Mouse (Mus musculus): ENCODE measurements at regions not wholly inside any gene's neighbourhood (a gene's known extent, or its start where the extent isn't known, plus 50 kb on each side); places are given as distances from the start of the nearest gene placed in this dataset.
A peak's percentile ranks its signal among the peaks of the same experiment; 100 is the strongest.

- Histone ChIP-seq H3K36me3 (ENCODE audit: control insufficient read depth, insufficient read depth, low read length) (no peaks in the 10 kb centered on the region), H3K27me3 (replicated peaks; ENCODE audit: control insufficient read depth, insufficient read depth, low read length) (peaks cover 3% of the 10 kb centered on the region; the same call in 1 of the 2 replicates), H3K9ac (ENCODE audit: low read depth, low read length) (no peak overlapping the region), H3K4me1 (ENCODE audit: control insufficient read depth, insufficient read depth, low read length) (no peaks in the 10 kb centered on the region; the same call in 1 of the 2 replicates), H3K4me2 (ENCODE audit: low read depth, low read length) (no peak overlapping the region), H3K9me3 (ENCODE audit: control insufficient read depth, low read length) (peaks cover 4% of the 10 kb centered on the region; the same call in 1 of the 2 replicates), H3K4me3 (ENCODE audit: low read depth, low read length) (no peak overlapping the region), H3K27ac (replicated peaks; ENCODE audit: low read depth, low read length) (no peak overlapping the region)
- ATAC-seq (ENCODE audit: low read depth) = no peak
- DNase-seq (ENCODE audit: low spot score) = peak; percentile 61
- 37% methylated on average over 3 of the region's 3 CpGs for WGBS
Measured at GRCm38 (mm10) chr14:58907359-58907758, 235.3 kb downstream of the 1700129C05Rik start.

- Histone ChIP-seq H3K27me3 (replicated peaks; ENCODE audit: control insufficient read depth, insufficient read depth, low read length) (peaks cover 3% of the 10 kb centered on the region; the same call in 1 of the 2 replicates), H3K9me3 (ENCODE audit: control insufficient read depth, low read length) (peaks cover 4% of the 10 kb centered on the region; the same call in 1 of the 2 replicates), H3K9ac (ENCODE audit: low read depth, low read length) (no peak overlapping the region), H3K4me1 (ENCODE audit: control insufficient read depth, insufficient read depth, low read length) (no peaks in the 10 kb centered on the region; the same call in 1 of the 2 replicates), H3K36me3 (ENCODE audit: control insufficient read depth, insufficient read depth, low read length) (no peaks in the 10 kb centered on the region), H3K27ac (replicated peaks; ENCODE audit: low read depth, low read length) (no peak overlapping the region), H3K4me2 (ENCODE audit: low read depth, low read length) (no peak overlapping the region), H3K4me3 (ENCODE audit: low read depth, low read length) (no peak overlapping the region)
- DNase-seq (ENCODE audit: low spot score) (peak; percentile 41), ATAC-seq (ENCODE audit: low read depth) (0 out of 2 replicates have a peak, but pooled peaks have one; percentile 47)
- 48% methylated on average over 4 of the region's 4 CpGs for WGBS
Measured at GRCm38 (mm10) chr14:58906631-58907030, 236.1 kb downstream of the 1700129C05Rik start.

GRCm38 (mm10) chr14:58868176-58868949, 274.3 kb downstream of the 1700129C05Rik start:
- Histone ChIP-seq H3K4me1 (ENCODE audit: control insufficient read depth, insufficient read depth, low read length) (peaks cover 5% of the 10 kb centered on the region; the same call in 1 of the 2 replicates), H3K36me3 (ENCODE audit: control insufficient read depth, insufficient read depth, low read length) (no peaks in the 10 kb centered on the region), H3K27me3 (replicated peaks; ENCODE audit: control insufficient read depth, insufficient read depth, low read length) (no peaks in the 10 kb centered on the region), H3K4me3 (ENCODE audit: low read depth, low read length) (no peak overlapping the region), H3K4me2 (ENCODE audit: low read depth, low read length) (no peak overlapping the region), H3K9me3 (ENCODE audit: control insufficient read depth, low read length) (no peaks in the 10 kb centered on the region), H3K9ac (ENCODE audit: low read depth, low read length) (no peak overlapping the region), H3K27ac (replicated peaks; ENCODE audit: low read depth, low read length) (no peak overlapping the region)
- WGBS = 49% methylated on average over 14 of the region's 14 CpGs
- ATAC-seq (ENCODE audit: low read depth) (no peak), DNase-seq (ENCODE audit: low spot score) (no peak)

GRCm38 (mm10) chr14:58867396-58868107, 275.1 kb downstream of the 1700129C05Rik start:
- DNase-seq (ENCODE audit: low spot score) = no peak
- WGBS = 37% methylated on average over 13 of the region's 13 CpGs
- H3K27me3 ChIP-seq (replicated peaks; ENCODE audit: control insufficient read depth, insufficient read depth, low read length) = no peaks in the 10 kb centered on the region

GRCm38 (mm10) chr14:58854871-58855270, 287.8 kb downstream of the 1700129C05Rik start:
- WGBS = 76% methylated on average over 4 of the region's 4 CpGs
- DNase-seq (ENCODE audit: low spot score) = no peak
- Histone ChIP-seq H3K4me2 (ENCODE audit: low read depth, low read length) (no peak overlapping the region), H3K27me3 (replicated peaks; ENCODE audit: control insufficient read depth, insufficient read depth, low read length) (no peaks in the 10 kb centered on the region), H3K4me3 (ENCODE audit: low read depth, low read length) (no peak overlapping the region), H3K36me3 (ENCODE audit: control insufficient read depth, insufficient read depth, low read length) (no peaks in the 10 kb centered on the region), H3K4me1 (ENCODE audit: control insufficient read depth, insufficient read depth, low read length) (0 out of 2 replicates have a peak, but pooled peaks cover 4% of the 10 kb centered on the region), H3K27ac (replicated peaks; ENCODE audit: low read depth, low read length) (no peak overlapping the region), H3K9me3 (ENCODE audit: control insufficient read depth, low read length) (no peaks in the 10 kb centered on the region), H3K9ac (ENCODE audit: low read depth, low read length) (no peak overlapping the region)
- no peak for ATAC-seq (ENCODE audit: low read depth)

More at GRCm38 (mm10) chr14:58867396-58868107, 275.1 kb downstream of the 1700129C05Rik start:
- peaks cover 5% of the 10 kb centered on the region; the same call in 1 of the 2 replicates for H3K4me1 ChIP-seq (ENCODE audit: control insufficient read depth, insufficient read depth, low read length)
- no peaks in the 10 kb centered on the region for H3K36me3 ChIP-seq (ENCODE audit: control insufficient read depth, insufficient read depth, low read length)
- H3K9me3 ChIP-seq (ENCODE audit: control insufficient read depth, low read length) = no peaks in the 10 kb centered on the region
- H3K27ac ChIP-seq (replicated peaks; ENCODE audit: low read depth, low read length) = no peak overlapping the region
- no peak overlapping the region for H3K9ac ChIP-seq (ENCODE audit: low read depth, low read length)
- ATAC-seq (ENCODE audit: low read depth) = no peak
- no peak overlapping the region for H3K4me2 ChIP-seq (ENCODE audit: low read depth, low read length)
- H3K4me3 ChIP-seq (ENCODE audit: low read depth, low read length) = no peak overlapping the region

GRCm38 (mm10) chr14:58844565-58844964, 298.1 kb downstream of the 1700129C05Rik start:
- H3K27me3 ChIP-seq (replicated peaks; ENCODE audit: control insufficient read depth, insufficient read depth, low read length) = no peaks in the 10 kb centered on the region
- H3K4me1 ChIP-seq (ENCODE audit: control insufficient read depth, insufficient read depth, low read length) = no peaks in the 10 kb centered on the region
- H3K36me3 ChIP-seq (ENCODE audit: control insufficient read depth, insufficient read depth, low read length) = no peaks in the 10 kb centered on the region
- no peak overlapping the region for H3K4me3 ChIP-seq (ENCODE audit: low read depth, low read length)
- WGBS = 65% methylated on average over 2 of the region's 2 CpGs
- DNase-seq (ENCODE audit: low spot score) = no peak
- no peak overlapping the region for H3K9ac ChIP-seq (ENCODE audit: low read depth, low read length)
- H3K27ac ChIP-seq (replicated peaks; ENCODE audit: low read depth, low read length) = no peak overlapping the region
- H3K9me3 ChIP-seq (ENCODE audit: control insufficient read depth, low read length) = no peaks in the 10 kb centered on the region
- no peak for ATAC-seq (ENCODE audit: low read depth)
- no peak overlapping the region for H3K4me2 ChIP-seq (ENCODE audit: low read depth, low read length)

- no peak overlapping the region for H3K4me3 ChIP-seq (ENCODE audit: low read depth, low read length)
- no peaks in the 10 kb centered on the region for H3K4me1 ChIP-seq (ENCODE audit: control insufficient read depth, insufficient read depth, low read length)
- DNase-seq (ENCODE audit: low spot score) (no peak), ATAC-seq (ENCODE audit: low read depth) (no peak)
- no peak overlapping the region for H3K9ac ChIP-seq (ENCODE audit: low read depth, low read length)
- H3K36me3 ChIP-seq (ENCODE audit: control insufficient read depth, insufficient read depth, low read length) = no peaks in the 10 kb centered on the region
- no peaks in the 10 kb centered on the region for H3K9me3 ChIP-seq (ENCODE audit: control insufficient read depth, low read length)
- WGBS = 89% methylated on average over 1 of the region's 1 CpGs
- H3K27me3 ChIP-seq (replicated peaks; ENCODE audit: control insufficient read depth, insufficient read depth, low read length) = no peaks in the 10 kb centered on the region
- no peak overlapping the region for H3K4me2 ChIP-seq (ENCODE audit: low read depth, low read length)
- no peak overlapping the region for H3K27ac ChIP-seq (replicated peaks; ENCODE audit: low read depth, low read length)
Measured at GRCm38 (mm10) chr14:58842196-58842886, 300.4 kb downstream of the 1700129C05Rik start.

GRCm38 (mm10) chr14:58822938-58823337, 319.8 kb downstream of the 1700129C05Rik start:
- Histone ChIP-seq H3K9me3 (ENCODE audit: control insufficient read depth, low read length) (no peaks in the 10 kb centered on the region), H3K27me3 (replicated peaks; ENCODE audit: control insufficient read depth, insufficient read depth, low read length) (no peaks in the 10 kb centered on the region), H3K4me1 (ENCODE audit: control insufficient read depth, insufficient read depth, low read length) (no peaks in the 10 kb centered on the region), H3K4me2 (ENCODE audit: low read depth, low read length) (no peak overlapping the region), H3K9ac (ENCODE audit: low read depth, low read length) (no peak overlapping the region), H3K27ac (replicated peaks; ENCODE audit: low read depth, low read length) (no peak overlapping the region), H3K36me3 (ENCODE audit: control insufficient read depth, insufficient read depth, low read length) (no peaks in the 10 kb centered on the region), H3K4me3 (ENCODE audit: low read depth, low read length) (no peak overlapping the region)
- 72% methylated on average over 4 of the region's 4 CpGs for WGBS
- DNase-seq (ENCODE audit: low spot score) (no peak), ATAC-seq (ENCODE audit: low read depth) (no peak)

Measured in embryonic facial prominence, embryonic 14.5 days (tissue).